Mouse (Mus musculus): ENCODE results near the gene Icam1. TPM values are rescaled to one million over a fixed set of nuclear protein-coding genes. Genes with fewer than 3 reads are reported as not detected.
"Not testable (repeated sequence)": the region's sequence is repeated elsewhere in the genome, so short reads cannot be mapped to it uniquely, and the experiment has no call there.

Gene Icam1
- total RNA-seq, 2 experiments from 2014 or later, result 5.4 to 6.7 TPM

DNA sequence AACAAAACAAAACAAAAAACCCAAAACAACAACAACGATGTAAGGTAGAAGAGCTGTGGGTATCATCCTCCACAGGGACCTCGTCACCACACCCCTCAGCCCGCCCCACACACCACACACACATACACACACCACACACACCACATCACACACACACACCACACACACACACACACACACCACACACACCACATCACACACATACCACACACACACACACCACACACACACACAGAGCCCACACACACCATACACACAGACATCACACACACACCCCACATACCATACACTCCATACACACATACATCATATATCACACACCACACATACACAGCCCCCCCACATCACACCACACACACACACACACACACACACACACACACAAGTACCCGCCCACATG lies 24.2 kb upstream of the Icam1 start:
- DNase-seq (ENCODE audit: low spot score in 2 of 2), result no peak

DNA sequence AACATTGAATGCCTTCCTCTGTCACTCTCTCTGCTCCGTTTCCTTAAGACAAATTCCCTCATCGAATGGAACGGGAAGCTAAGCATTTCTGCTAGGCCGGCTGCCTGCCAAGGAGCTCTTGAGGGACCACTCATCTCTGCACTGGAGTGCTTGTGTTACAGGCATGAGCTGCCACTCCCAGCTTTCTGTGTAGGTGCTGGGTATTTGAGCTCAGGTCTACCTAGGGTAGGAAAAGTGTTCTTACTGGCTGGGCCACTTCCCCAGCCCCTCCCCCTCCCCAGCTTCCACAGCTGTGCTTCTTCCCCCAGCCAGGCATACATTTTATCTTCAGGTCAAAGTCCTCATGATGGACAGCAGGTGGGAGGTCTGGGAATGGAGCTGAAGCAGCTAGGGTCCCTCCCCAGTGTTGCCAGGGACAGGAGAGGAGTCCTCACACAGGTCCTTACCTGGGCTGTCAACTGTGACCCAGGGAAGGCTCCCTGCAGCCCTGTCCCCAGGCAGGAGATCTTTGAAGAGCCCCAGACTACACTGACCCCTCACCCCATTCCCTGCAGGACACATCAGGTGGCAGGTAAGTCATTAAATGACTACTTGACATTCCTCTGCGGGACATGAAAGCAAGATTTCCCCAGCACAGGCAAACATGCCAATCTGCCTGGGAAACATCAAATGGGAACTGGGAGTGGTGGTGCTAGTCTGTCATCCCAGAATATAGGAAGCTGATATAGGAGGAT lies 22.5 kb upstream of the Icam1 start:
- peak in 1 of 2 experiments; percentile 50 for DNase-seq (ENCODE audit: low spot score in 2 of 2)

DNA sequence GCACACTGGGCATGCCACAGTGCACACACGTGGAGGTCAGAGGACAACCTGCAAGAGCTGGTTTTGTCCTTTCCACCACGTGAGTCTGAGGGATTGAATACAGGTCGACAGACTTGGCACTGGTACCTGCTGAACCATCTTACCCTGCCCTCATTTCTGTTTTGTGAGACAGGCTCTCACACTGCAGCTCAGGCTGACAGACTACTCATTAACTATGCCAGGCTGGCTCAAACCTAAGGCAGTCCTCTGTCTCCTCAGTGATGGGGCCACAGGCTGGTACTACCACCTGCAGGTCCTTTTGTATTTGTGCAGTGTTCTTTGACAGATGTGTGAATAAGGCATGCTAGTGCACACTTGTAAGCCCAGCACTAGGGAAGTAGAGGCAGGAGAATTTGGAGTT lies 20.7 kb upstream of the Icam1 start:
- no peak for DNase-seq (ENCODE audit: low spot score in 2 of 2)

DNA sequence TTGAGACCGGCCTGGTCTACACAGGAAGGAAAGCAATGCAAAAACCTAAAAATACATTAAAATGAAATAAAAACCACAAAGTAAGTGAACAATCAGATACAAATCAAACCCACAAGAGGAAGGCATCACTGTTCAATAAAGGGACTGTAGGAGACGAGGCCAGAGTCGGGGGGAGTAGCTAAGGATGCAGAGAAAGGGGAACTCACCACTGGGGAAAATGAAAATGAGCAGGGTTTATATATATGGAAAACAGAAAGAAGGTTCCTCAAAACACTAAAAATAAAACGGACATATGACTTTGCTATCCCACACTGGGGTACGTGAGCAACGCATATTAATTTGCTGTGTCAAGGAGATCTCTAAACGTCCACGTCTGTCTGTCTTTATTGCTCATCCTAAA lies 18.7 kb upstream of the Icam1 start:
- no peak for DNase-seq (ENCODE audit: low spot score in 2 of 2)

DNA sequence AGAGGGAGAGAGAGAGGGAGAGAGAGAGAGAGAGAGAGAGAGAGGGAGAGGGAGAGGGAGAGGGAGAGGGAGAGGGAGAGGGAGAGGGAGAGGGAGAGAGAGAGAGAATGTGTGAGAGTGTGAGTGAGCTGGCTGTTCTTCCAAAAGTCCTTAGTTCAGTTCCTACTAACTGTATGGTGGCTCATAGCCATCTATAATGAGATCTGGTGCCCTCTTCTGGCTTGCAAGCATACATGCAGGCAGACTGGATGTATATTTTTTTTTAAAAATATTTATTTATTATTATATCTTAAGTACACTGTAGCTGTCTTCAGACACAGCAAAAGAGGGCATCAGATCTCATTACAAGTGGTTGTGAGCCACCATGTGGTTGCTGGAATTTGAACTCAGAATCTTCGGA lies 17.4 kb upstream of the Icam1 start:
- not testable (repeated sequence) for DNase-seq (ENCODE audit: low spot score in 2 of 2)

DNA sequence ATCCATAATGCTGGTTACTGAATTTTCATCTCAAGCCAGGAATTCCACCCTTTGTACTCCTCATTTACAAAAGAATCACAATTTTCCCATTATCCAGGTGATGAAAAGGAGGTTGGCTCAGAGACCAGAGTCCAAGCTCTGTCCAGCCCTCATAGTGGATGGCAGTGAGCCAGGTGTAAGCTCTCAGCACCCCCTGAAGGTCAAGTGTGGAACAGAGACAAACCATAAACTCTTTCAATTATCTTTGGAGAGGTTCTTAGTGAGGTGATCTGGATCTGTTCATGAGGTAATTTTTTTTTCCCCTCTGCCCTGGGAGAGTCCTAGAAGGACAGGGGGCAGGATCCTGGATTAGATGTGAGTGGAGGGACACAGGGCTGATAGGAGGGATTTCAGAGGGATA lies 15.0 kb upstream of the Icam1 start:
- DNase-seq (ENCODE audit: low spot score in 2 of 2), result no peak

DNA sequence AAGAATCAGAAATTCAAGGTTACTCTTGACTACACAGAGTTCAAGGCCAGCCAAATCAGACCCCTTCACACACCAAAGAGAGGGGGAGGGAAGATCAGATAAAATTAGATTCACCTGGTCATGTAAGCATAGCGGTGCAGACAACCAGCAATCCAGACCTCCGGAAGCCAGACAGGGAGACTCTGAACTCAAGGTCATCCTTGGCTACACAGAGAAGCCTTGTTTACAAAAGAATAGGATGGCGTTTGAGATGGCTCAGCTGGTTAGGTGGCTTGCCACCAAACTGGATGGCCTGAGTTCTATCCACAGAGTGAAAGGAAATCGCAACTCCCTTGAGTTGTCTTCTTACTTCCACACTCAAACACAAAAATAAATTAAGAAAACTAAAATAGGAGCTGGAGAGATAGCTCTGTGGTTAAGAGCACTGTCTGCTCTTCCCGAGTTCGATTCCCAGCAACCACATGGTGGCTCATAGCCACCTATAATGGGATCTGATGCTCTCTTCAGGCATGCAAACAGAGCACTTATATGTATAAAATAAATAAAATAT lies 14.1 kb upstream of the Icam1 start:
- no peak for DNase-seq (ENCODE audit: low spot score in 2 of 2)

DNA sequence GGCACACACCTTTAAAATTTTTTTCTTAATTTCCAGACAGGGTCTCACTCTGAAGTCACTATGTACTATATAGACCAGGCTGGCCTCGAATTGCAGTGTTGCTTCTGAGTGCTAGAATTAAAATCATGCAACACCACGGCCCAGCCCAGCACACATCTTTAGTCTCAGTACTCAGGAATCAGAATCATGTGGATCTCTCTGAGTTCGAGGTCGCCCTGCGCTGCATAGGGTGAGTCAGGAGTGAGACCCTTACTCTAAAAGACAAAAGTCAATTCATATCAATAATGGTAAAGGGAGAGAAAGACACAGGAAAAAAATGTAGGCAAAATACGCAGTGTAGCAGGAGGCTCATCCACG lies 13.5 kb upstream of the Icam1 start:
- DNase-seq (ENCODE audit: low spot score in 2 of 2), result no peak

DNA sequence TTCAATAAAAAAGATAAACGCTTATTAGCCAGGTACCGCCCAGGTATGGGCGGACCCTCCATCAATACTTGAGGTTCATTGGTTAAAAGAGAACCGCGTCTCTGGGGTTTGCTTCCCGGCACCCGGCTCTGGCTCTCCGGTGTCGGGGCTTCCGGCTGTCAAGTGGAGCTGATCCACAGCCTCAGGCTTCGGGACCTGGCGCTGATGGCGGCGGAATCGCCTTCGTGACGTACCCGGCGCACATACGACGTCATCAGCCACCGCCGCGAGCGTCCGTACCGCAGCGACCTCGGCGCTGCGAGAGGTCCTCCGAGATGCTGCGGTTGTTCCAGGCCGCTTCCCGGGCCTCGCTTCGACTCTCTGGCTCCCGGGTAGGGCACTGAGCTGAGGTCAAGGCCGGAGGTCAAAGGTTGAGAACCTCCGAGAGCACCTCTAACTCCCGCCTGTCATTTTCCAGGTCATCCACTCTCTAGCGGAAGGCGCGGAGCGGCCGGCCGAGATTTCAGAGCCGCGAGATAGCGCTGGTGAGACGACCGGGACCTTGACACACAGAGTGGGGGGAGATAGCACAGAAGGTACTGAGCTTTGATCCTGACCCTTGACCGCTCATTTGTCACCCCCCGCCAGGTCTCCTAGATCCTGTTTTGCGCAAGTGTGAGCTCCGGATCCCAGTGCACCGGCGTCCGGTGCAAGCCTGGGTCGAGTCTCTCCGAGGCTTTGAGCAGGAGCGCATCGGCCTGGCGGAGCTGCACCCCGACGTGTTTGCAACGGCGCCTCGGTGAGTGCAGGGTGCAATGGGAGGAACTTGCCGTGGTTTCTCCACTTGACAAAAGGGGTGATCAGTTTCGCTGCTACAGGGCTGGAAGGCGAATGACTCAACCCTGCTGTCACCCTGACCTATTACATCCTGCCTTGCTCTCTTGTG lies 12.9 kb upstream of the Icam1 start, which contains the start of gene Mrpl4:
TSS of gene Mrpl4 (plus strand) at position 112 of the 925 bp plus-strand sequence.
- DNase-seq (ENCODE audit: low spot score in 2 of 2), result peak; percentile 74 to 85

DNA sequence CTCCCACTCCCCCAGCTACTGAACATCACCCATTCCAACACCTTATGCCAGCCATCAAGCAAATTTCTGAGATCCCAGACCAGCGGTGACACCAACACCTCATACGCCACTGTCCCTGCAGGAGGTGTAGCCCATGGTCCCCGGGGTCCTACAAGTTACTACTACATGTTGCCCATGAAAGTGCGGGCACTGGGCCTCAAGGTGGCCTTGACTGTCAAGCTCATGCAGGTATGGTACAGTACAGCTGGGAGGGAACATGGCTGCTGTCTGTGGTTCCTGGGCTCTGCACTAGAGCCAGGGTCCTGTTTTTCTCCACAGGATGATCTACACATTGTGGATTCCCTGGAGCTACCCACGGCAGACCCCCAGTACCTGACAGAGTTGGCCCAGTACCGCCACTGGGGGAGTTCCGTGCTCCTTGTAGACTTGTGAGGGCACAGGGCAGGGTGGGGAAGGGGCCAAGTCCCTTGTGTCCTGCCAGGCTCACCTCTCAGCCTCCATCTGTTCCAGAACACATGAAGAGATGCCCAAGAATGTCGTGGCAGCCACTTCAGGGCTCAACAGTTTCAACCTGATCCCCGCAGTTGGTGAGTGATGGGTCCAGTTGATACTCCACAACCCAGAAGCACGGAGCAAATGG lies 8.4 kb upstream of the Icam1 start:
- DNase-seq (ENCODE audit: low spot score in 2 of 2), result no peak

DNA sequence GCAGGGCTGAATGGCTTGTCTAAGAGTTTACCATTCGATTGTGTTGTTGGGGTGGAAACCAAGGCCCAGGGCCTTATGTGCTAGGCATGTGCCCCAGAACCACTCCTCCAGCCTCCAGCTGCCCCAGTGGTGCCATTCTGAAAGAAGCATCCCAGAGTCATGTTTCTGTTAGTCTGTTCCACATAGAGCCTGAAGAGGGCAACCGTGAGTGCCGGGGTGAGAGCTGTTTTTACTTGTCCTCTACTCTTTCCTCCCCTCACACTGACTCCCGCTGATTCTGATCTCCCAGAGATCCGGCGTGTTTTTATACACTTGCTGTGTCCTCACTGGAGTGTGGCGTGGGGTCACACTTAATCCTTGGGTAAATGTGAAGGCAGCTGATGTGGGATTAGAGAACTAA lies 7.8 kb upstream of the Icam1 start:
- no peak for DNase-seq (ENCODE audit: low spot score in 2 of 2)

DNA sequence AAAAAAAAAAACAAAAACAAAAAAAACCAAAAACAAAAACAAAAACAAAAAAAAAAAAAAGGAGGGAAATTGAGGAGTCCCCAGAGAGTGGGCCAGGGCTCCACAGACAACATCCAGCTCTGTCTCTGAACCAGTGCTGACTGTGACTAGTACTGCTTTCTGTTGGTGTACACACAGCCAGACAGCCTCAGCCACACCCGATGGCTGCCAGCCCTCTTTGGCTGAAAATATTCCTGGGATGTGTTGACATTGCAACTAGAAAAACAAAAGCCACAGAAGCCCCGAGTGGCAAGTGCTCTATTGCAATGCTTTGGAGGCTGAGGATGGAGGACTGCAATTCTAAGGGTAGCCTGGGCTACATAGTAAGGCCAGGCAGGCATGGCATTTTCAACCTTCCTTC lies 5.4 kb upstream of the Icam1 start:
- no peak for DNase-seq (ENCODE audit: low spot score in 2 of 2)

DNA sequence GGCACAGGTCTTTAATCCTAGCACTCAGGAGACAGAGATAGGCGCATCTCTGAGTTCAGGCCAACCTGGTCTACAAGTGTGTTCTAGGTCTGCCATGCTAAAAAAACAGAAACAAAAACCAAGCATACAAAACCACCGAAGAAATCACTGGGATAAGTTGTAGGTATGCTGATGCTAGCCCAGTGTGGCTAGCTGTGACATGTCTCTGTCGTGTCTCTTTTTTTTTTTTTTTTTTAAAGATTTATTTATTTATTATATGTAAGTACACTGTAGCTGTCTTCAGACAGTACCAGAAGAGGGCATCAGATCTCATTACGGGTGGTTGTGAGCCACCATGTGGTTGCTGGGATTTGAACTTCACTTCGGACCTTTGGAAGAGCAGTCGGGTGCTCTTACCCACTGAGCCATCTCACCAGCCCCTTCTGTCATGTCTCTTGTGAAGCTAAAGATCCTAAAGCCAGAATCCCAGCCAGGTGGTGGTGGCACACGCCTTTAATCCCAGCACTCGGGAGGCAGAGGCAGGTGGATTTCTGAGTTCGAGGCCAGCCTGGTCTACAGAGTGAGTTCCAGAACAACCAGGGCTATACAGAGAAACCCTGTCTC lies 4.7 kb upstream of the Icam1 start:
- not testable (repeated sequence) for DNase-seq (ENCODE audit: low spot score in 2 of 2)

DNA sequence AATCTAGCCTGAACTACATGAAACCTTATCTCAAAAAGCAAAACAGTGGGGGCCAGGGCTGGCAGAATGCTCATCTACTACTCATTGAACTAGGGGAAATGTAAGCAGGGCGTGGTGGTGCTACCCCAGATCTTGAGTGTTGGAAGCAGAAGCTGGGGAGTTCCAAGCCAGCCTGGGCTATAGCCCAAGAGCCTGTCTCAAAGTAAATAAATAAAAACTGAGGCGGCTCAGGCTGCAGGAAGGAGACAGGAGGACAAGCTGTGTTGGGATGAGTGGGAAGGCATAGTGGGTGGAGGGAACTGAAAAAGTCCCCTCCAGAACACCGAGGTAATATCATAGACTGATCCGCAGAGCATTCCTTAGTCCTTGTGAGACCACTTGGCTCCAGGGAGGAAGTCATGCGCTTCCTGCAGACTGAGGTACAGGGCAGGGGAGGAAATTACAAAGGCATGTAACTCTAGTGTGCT lies 3.9 kb upstream of the Icam1 start:
- no peak for DNase-seq (ENCODE audit: low spot score in 2 of 2)

DNA sequence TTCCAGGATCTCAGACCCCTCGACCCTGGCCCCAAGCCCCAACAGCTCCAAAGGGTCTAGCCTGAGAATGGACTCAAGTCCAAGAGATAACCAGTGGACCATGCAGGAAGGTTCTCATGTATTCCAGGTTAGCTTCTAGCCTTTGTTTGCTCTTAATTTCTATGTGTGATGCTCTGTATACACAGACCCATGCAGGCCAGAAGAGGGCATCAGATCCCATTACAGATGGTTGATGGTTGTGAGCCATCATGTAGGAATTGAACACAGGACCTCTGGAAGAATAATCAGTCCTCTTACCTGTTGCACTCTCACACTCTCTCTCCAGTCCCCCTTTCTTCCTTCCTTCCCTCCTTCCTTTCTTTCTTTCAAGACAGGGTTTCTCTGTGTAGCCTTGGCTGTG lies 3.4 kb upstream of the Icam1 start:
- DNase-seq (ENCODE audit: low spot score in 2 of 2), result no peak

DNA sequence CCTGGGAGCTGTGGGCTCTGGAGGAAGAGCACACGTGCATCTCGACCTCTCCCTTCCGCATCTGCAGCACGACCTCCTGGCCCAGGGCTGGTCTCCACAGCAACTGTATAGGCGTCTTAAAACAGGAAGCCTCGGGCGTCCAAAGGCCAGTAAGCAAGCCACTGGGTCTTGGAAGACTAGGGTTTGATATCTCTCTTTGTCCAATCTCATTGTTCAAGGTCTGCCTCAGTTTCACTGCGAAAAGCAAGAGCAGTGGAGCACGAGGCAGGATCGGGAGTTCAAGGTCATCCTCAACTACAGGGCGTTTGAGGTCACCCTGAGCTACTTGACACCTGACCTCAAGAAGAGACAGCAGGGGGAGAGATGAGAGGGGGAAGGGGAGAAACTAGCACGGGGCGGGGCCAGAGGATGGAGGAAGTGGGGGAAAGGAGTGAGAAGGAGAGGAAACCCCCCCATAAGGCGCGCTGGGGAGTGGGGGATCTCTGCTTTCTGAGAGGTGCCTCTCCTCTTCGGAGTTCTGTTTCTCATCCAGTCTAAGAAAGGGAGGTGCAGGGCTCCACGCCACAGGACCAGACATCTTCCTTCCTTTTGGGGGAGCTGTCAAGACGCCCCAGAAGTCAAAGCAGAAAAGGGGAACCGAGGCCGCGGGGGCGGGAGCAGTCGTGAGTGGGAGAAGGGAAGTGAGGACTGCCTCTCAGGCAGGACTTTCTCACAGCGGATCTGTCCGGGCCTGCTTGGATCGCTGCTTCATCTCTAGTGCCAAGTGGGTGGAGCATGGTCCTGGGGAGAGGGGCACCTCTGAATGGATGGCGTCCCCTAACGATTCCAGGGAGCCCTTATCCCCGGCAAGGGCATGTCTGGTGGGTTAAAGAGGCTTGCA lies 854 bp upstream of the Icam1 start:
- peak in 1 of 2 experiments; percentile 61 for DNase-seq (ENCODE audit: low spot score in 2 of 2)

DNA sequence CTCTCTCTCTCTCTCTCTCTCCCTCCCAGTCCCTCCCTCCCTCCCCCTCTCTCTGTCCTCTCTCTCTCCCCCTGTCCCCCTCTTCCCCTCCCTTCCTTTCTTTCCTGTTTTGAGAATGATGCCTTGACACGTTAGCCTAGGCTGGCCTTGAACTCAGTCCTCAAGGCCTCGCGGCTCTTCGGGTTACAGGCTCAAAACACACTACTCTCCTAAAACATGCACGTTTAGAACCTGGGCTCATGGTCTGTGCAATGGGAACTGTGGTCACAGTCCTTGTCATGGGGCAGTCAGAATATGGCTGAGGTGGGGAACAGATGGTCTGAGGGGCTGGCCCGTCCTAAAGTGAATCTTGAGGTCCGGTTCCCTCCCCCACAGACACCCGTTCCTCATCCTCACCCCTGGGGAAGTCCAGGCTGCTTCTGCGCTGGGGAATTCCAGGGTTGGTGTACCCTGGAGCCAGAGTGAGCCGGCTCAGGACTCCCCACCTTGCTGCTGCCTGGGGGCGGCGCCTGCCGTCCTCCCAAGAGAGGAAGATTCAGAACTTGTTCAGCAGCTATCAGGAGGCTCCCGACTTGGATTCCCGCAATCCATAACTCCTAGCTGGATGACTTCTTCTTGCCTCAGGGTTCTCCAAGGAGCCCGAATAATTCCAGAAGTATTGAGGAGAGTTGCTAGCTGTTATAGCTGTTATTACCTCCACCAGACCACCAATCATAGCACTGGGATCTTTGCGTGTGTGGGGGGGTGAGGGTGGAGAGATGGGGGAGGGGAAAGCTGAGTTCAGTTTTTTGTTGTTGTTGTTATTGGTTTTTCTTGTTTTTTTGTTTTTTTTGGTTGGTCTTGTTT lies 769 bp downstream of the Icam1 start:
- DNase-seq (ENCODE audit: low spot score in 2 of 2), result no peak

DNA sequence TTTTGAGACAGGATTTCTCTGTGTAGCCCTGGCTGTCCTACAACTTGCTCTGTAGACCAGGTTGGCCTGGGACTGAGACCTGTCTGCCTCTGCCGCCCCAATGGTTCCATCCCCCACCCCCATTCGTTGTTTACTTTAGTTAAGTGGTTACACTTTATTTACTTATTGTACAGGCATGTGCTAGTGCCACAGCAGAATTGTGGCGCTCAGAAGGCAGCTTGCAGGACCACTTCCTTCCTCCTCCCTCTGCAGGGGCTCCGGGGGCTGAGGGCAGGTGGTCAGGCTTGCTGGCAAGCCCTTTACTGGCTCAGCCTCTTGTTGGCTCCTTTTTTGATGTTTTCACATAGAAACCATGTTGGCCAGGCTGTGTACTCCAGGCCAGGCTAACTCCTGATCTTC lies 1.4 kb downstream of the Icam1 start:
- no peak for DNase-seq (ENCODE audit: low spot score in 2 of 2)

DNA sequence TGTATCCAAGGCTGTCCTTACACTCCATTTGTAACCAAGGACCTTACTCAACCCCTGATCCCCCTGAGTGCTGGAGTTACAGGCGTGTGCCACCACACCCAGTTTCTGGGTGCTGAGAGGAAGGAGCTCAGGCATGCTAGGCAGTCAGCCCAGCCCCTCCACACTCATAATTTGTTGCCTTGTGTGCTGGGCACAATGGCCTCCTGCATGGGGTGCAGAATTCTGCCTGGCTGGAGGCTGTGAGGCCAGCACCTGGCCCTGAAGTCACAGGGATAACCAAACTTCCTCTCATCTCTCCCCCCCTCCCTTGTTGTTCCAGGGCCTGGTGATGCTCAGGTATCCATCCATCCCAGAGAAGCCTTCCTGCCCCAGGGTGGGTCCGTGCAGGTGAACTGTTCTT lies 2.8 kb downstream of the Icam1 start:
- DNase-seq (ENCODE audit: low spot score in 2 of 2), result no peak

Measured in gastrocnemius, postnatal 4 days (tissue).